19 mouse cellular contexts compared by ENCODE assay signal in the genomic region with DNA sequence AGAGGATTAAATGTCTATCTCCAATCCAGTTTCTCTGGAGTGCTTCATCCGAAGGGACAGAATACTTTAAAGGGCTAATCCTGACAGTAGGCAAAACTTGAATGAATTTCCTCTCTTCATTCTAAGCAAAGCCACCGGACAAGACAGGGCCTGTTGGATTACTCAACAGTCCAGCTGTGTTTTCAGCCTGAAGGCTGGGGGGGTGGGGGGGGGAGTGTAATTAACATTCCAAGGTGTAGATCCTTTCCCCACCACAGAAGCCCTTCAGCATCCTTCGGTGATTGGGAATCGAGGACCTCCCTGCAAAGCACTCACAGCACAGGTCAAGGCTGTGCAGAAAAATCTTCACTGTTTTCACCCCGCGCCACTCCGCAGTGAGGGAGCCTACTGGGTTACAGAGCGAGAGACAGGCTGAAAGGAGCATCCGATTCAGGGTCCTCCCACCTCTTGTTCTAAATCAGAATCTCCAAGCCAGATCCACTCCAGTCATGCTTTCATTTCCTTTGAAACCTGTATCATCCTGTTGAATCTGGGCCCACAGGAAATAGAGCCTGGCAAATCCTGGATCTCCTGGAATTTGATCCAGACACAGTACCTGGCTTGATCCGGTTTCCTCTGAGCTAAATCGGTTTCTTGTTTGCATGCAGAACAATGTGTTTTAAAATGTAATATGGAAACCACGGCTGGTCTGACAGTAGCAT. TPM values are rescaled to one million over a fixed set of nuclear protein-coding genes. Genes with fewer than 3 reads are reported as not detected.
DNase-seq lines count a peak whose midpoint lies in the region; ATAC-seq lines count a peak whose summit lies in the region.
"Had no signal": no experiment of that assay in that cellular context is flagged by ENCODE, and none has a peak within 500 bp of the region (broad histone marks: within the 10 kb centered on the region; RNA-seq: fewer than 3 reads in every experiment).

No protein-coding gene starts in this region.

- H3K36me3 ChIP-seq in heart, embryonic 16.5 days (ENCODE audit: control insufficient read depth, insufficient read depth) = no peaks in the 10 kb centered on the region
- no peaks in the 10 kb centered on the region for H3K36me3 ChIP-seq in embryonic facial prominence, embryonic 15.5 days
- no peaks in the 10 kb centered on the region for H3K36me3 ChIP-seq in hindbrain, embryonic 10.5 days
- H3K36me3 ChIP-seq: intestine, embryonic 15.5 days; midbrain, embryonic 12.5 days had no signal

- H3K27me3 ChIP-seq in heart, embryonic 16.5 days (ENCODE audit: control insufficient read depth, insufficient read depth, low read length) = no peaks in the 10 kb centered on the region
- no peaks in the 10 kb centered on the region for H3K27me3 ChIP-seq in embryonic facial prominence, embryonic 15.5 days
- no peaks in the 10 kb centered on the region for H3K27me3 ChIP-seq in hindbrain, embryonic 10.5 days (ENCODE audit: insufficient read depth, poor library complexity, severe bottlenecking)
- H3K27me3 ChIP-seq: intestine, embryonic 15.5 days; midbrain, embryonic 12.5 days had no signal

- no peaks in the 10 kb centered on the region for H3K9me3 ChIP-seq in heart, embryonic 16.5 days (replicated peaks; ENCODE audit: control insufficient read depth, low read length)
- no peaks in the 10 kb centered on the region for H3K9me3 ChIP-seq in embryonic facial prominence, embryonic 15.5 days (replicated peaks)
- H3K9me3 ChIP-seq in hindbrain, embryonic 10.5 days = no peaks in the 10 kb centered on the region
- H3K9me3 ChIP-seq: intestine, embryonic 15.5 days; midbrain, embryonic 12.5 days had no signal

- H3K4me2 ChIP-seq in heart, embryonic 16.5 days (ENCODE audit: low read depth, low read length) = no peak overlapping the region
- H3K4me2 ChIP-seq in embryonic facial prominence, embryonic 15.5 days (replicated peaks) = no peak overlapping the region; the same call in 1 of the 2 replicates
- H3K4me2 ChIP-seq: intestine, embryonic 15.5 days; midbrain, embryonic 12.5 days had no signal

- 60% methylated on average over 12 of the region's 12 CpGs for WGBS in heart, embryonic 16.5 days
- 21% methylated on average over 12 of the region's 12 CpGs for WGBS in embryonic facial prominence, embryonic 15.5 days
- WGBS in hindbrain, embryonic 10.5 days = 71% methylated on average over 12 of the region's 12 CpGs

- intact Hi-C loops in heart, postnatal 14 days (cut with DNase I) = no loop called here

- H3K4me3 ChIP-seq in heart, embryonic 16.5 days (ENCODE audit: low read length) = no peak overlapping the region
- H3K4me3 ChIP-seq in embryonic facial prominence, embryonic 15.5 days (replicated peaks) = no peak overlapping the region
- no peak overlapping the region for H3K4me3 ChIP-seq in hindbrain, embryonic 10.5 days
- H3K4me3 ChIP-seq: intestine, embryonic 15.5 days; midbrain, embryonic 12.5 days had no signal

- no peak for ATAC-seq in heart, embryonic 16.5 days (replicated peaks; ENCODE audit: extremely low read depth, insufficient read depth, low FRiP score)
- ATAC-seq in embryonic facial prominence, embryonic 15.5 days (ENCODE audit: insufficient number of reproducible peaks, low FRiP score, low TSS enrichment, low read depth) = no peak
- ATAC-seq: forebrain, embryonic 14.5 days; intestine, embryonic 15.5 days; liver, postnatal 0 days had no signal

- peak overlapping the region; percentile 60 for H3K27ac ChIP-seq in heart, embryonic 16.5 days (ENCODE audit: low read length)
- H3K27ac ChIP-seq in embryonic facial prominence, embryonic 15.5 days (replicated peaks) = peak overlapping the region; percentile 68
- H3K27ac ChIP-seq in hindbrain, embryonic 10.5 days = no peak overlapping the region
- H3K27ac ChIP-seq: intestine, embryonic 15.5 days; midbrain, embryonic 12.5 days; stomach, postnatal 0 days had no signal

- DNase-seq in heart, postnatal 14 days = no peak
- DNase-seq in R1 (ENCODE audit: low read depth, low spot score) = peak; percentile 81
- DNase-seq in kidney, postnatal 36 days = peak; percentile 30 to 60
- DNase-seq in hindbrain, embryonic 10.5 days (ENCODE audit: low spot score) = no peak
- DNase-seq in spleen, postnatal 14 days (ENCODE audit: low spot score in 2 of 2) = no peak
- DNase-seq in layer of hippocampus, adult 9-11 months = no peak
- DNase-seq: adrenal gland, postnatal 14 days; cerebellum, adult 11 months; embryo, embryonic 11 days; gastrocnemius, postnatal 10 days; liver, postnatal 0 days; right cerebral cortex, postnatal 4 days had no signal

- no peak overlapping the region for H3K9ac ChIP-seq in heart, embryonic 16.5 days (ENCODE audit: low read length)
- H3K9ac ChIP-seq in embryonic facial prominence, embryonic 15.5 days = no peak overlapping the region
- H3K9ac ChIP-seq: intestine, embryonic 15.5 days; liver, postnatal 0 days; midbrain, embryonic 12.5 days had no signal

- H3K4me1 ChIP-seq in heart, embryonic 16.5 days (ENCODE audit: control insufficient read depth, insufficient read depth, low read length) = 0 out of 2 replicates have a peak, but pooled peaks cover 2% of the 10 kb centered on the region
- H3K4me1 ChIP-seq in embryonic facial prominence, embryonic 15.5 days = peaks cover 7% of the 10 kb centered on the region; the same call in 1 of the 2 replicates
- peaks cover 8% of the 10 kb centered on the region; the same call in 1 of the 2 replicates for H3K4me1 ChIP-seq in hindbrain, embryonic 10.5 days (replicated peaks)
- H3K4me1 ChIP-seq: intestine, embryonic 15.5 days had no signal

RNA-seq across cellular contexts. Expression of a gene that starts 15.4 kb away (rescaled TPM):
- 3.4 and 3.8 TPM in 2 replicates for polyA plus RNA-seq in heart, embryonic 16.5 days (2015; fragmentation: Nextera tagmentation; extraction: Ambion mirVana)
- total RNA-seq in heart, postnatal 14 days (2021) = 10 to 100 TPM; 30.9 to 31.6 TPM
- polyA plus RNA-seq in embryonic facial prominence, embryonic 15.5 days (2015; fragmentation: Nextera tagmentation; extraction: Ambion mirVana) = 6.1 and 6.4 TPM in 2 replicates
- polyA plus RNA-seq in hindbrain, embryonic 10.5 days (2016; fragmentation: Nextera tagmentation; extraction: Ambion mirVana) = 5.5 and 5.9 TPM in 2 replicates

RNA-seq across cellular contexts. Expression of a gene that starts 27.4 kb away (rescaled TPM):
- not detected in 2 replicates for polyA plus RNA-seq in heart, embryonic 16.5 days (2015; fragmentation: Nextera tagmentation; extraction: Ambion mirVana)
- total RNA-seq in heart, postnatal 14 days (2021) = not detected
- polyA plus RNA-seq in embryonic facial prominence, embryonic 15.5 days (2015; fragmentation: Nextera tagmentation; extraction: Ambion mirVana) = not detected in 2 replicates
- not detected in 2 replicates for polyA plus RNA-seq in hindbrain, embryonic 10.5 days (2016; fragmentation: Nextera tagmentation; extraction: Ambion mirVana)
- total RNA-seq: adrenal gland, postnatal 14 days; gastrocnemius, postnatal 10 days; hematopoietic stem cell, adult 5-6 weeks had no signal
- polyA plus RNA-seq: forebrain, embryonic 14.5 days; intestine, embryonic 15.5 days; liver, postnatal 0 days; midbrain, embryonic 12.5 days; stomach, postnatal 0 days had no signal

Comparison
In these comparisons a context has a peak if more than half of its experiments do, and no peak if none do; other contexts are left out.
1. DNase-seq: peak in R1 (single experiment) and kidney, postnatal 36 days (2 of 2); none in heart, postnatal 14 days (0 of 2), hindbrain, embryonic 10.5 days (single experiment), spleen, postnatal 14 days (0 of 2) and layer of hippocampus, adult 9-11 months (single experiment).